Mouse (Mus musculus) T-helper 1 cell (primary cell): ENCODE data around the gene Lzts2.
"Not testable (repeated sequence)": the region's sequence is repeated elsewhere in the genome, so short reads cannot be mapped to it uniquely, and the experiment has no call there.

Experiments
- in situ Hi-C: fragments of 300-600 bp; cut with MboI, MseI; formaldehyde crosslinking; loops from one replicate; pipeline ENCODE4 v1.15.1; 2025; ENCODE audit warnings: high pct_unique_total_duplicates

Gene Lzts2

DNA sequence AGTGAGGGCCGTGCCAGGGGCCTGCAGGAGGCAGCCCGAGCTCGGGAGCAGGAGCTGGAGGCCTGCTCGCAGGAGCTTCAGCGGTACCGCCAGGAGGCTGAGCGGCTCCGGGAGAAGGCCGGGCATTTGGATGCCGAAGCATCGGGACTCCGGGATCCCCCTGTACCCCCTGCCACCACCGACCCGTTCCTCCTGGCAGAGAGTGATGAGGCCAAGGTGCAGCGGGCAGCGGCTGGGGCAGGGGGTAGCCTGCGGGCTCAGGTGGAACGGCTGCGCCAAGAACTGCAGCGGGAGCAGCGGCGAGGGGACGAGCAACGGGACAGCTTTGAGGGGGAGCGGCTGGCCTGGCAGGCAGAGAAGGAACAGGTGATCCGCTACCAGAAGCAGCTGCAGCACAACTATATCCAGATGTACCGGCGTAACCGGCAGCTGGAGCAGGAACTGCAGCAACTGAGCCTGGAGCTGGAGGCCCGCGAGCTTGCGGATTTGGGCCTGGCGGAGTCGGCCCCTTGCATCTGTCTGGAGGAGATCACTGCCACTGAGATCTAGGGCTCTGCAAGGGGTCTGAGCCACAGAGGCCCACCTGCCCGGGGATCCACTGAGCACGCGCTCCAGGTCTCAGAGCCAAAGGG is 11.8 kb downstream of the Lzts2 start:
- in situ Hi-C loops, result no loop called here

DNA sequence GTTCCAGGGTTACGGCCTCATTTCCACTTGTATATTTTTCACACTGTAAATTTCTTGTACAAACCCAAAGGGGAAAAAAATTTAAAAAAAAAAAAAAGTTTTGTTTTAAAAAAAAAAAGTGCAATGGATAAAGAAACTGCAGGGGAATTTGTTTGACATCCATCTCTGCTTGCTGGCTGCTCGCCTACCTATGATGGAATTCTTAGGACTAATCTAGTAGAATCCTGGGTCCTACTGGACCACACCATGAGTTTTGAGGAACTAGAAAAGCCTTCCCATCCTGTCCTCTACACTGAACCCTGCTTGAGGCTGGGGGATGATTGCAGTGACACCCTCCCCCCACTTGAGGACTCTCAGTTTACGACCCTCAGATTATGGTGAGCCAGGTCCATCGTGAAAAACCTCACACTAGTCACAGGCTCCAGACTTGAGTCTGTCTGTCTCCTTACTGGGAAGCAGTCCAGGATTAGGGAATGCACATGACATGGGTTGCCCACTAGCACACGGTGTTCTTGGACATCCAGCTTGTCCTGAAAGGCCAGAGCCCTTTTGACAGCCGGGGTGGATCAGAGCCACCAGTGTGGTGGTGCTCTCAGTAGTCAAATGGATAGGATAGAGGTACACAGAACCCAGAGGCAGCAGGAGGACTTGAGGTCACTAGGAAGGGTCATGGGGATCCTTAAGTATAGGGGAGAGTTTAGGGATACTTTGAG is 12.9 kb downstream of the Lzts2 start:
- in situ Hi-C loops, result no loop called here

DNA sequence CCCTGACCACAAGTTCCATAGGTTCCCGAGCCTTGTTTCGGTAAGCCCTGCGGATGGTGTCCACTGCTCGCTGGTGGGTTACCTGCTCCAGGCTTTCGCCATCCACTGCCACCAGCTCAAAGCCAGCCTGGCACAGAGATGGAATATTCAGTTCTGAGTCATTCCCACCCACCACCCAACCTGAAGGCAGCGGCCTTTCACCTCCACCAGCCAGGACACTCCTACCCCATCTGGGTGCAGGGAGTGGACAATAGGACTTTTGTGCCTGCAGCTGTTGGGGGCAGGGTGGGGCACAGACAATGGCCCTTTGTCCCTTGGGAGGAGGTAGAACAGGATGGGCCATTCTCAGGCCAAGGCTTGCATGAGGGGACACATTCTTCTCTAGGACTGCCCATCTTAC is 13.6 kb downstream of the Lzts2 start:
- in situ Hi-C loops, result no loop called here

DNA sequence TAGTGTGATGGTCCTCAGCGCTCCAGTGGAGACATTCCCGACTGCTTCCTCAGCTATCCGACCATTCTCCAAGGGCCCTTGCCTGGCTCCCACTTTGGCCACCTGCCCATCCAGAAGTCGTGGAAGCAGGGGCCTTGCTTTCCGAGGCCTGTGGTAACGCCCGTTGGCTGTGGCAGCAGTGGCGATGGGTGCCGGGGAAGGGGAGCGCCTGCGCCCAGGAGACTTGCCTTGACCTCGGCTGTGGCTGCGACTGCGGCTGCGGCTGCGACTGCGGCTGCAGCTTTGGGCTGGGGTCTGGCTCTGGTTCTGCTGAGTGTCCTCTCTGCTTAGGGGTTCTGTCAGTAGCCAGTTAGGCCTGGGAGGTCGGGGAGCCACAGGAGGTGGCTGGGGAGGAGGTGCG is 14.5 kb downstream of the Lzts2 start:
- in situ Hi-C loops, result no loop called here

DNA sequence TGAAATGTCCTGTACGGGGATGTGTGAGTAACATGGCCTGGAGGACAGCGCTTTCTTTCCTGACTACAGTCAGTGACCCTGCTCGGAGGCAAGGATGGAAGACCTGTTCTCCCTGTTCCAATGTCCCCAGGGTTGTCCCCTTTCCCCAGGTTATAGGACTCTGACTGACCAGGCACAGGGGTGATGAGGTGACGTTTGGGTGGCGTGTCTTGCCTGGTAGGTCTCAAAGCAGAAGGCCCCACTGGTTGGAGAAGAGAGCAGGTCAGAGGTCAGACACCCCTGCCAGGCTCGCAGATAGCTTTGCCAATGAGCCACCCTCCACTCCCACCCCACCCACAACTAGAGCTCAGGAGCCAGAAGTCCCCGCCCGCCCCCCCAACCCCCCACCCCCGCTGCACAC is 15.4 kb downstream of the Lzts2 start:
- in situ Hi-C loops, result no loop called here

DNA sequence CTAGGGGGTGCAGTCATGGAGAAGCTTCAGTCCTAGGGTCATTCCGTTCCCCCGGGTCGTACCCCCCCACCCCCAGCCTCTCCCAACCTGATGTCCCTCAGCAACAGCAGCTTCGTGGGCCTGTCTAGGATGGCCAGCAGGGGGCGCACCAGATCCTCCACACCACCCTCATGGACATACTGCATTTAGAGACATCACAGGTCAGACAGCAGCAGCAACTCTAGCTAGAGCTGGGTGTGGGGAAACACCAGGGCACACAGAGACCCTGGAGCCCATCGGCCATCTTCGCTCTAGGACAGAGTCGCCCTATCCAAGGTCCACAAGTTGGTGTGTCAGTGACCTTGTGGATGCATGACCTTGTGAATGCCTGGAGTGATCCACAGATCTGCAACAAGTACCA is 15.9 kb downstream of the Lzts2 start:
- in situ Hi-C loops, result no loop called here

DNA sequence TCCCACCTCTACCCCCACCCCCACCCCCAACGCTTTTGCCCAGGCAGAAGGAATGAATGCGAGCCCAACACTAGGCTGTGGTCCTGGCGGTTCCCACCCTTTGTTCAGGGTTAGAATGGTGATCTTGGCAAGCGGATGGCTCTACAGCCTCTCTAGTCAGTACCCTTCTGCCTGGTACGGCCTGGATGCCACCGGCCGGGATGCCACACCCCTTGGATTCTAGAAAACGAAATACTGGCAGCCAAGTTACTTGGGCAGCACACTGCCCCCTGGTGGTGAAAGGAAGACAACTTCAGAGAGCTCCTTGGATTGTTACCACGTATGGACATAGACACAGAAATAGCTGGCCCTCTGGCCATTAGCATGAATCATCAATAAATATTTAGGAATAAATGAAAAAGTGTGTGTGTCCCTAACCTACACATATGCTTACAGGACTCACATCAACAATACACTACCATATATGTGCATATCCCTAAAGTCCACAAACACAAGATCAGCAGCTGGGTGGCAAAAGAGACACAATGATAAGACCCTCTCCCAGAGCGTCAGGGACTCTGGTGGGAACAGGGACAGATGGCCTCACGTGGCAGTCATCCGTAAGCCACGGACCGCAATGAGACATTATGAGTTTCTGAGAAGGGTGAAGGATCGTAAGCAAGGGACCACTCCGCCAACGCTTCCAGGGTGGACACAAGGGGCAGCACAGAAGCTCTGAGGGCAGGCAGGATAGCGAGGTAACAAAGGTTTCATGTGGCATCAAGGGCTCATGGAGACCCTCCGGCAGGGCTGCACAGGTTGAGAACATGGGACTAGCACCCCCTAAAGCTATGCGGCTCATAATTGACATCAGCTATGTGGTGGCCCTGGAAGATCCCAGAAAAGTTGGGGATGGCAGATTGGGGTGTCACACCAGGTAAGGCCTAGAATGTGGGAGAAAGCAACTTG is 16.8 kb downstream of the Lzts2 start:
- in situ Hi-C loops, result no loop called here

DNA sequence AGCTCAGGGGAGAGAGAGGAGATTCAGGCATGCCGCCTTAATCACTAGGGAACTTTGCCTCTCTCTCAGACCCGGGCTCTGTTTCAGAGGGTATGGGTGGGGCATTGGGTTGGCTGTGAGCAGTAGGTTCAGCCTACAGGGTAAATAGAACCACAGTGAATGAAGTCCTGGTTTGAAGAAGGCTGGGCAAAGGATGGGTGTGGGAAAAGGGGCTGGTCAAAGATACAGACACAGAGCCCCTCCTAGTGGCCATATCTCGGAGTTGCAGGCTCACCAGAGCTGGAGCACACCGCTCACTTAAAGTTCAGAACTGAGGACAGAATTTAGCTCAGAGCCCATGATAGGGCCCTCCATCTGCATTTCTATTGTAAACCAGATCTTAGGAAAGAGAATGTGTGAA is 17.6 kb downstream of the Lzts2 start:
- in situ Hi-C loops, result no loop called here

DNA sequence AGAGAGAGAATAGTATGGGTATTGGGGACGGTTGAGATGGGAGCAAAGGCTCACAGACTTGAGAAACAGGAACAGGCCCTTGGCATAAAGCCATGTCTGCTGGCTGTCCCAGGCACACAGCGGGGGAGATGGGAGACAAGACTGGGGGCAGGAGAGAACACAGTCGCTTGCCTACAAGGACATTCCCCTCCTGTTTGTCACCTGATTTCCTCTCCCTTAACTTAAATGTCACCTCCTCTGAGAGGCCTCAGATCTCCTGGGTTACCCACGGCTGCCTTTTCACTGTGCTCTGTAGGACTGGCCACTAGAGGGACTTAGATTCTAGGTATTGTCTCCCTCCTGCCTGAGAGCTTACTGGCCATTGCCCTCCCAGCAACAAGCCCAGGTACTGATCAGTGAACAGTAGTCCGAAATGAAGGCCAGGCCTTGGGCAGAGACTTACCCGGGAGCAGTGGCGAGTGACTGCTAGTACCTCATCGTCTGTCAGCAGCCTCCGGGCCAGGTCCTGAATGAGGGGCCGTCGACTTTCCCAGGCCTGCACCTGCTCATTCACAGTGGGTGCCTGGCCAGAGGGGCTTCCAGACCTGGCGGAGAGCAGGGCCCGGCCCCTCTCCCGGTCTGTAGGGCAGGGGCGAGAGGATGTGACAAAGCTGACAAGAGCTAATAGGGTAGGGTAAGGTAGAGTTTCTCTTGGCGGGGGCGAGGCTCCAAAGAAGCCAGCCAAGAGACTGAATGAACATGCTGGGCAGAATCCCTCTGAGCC is 18.5 kb downstream of the Lzts2 start:
- in situ Hi-C loops, result no loop called here

DNA sequence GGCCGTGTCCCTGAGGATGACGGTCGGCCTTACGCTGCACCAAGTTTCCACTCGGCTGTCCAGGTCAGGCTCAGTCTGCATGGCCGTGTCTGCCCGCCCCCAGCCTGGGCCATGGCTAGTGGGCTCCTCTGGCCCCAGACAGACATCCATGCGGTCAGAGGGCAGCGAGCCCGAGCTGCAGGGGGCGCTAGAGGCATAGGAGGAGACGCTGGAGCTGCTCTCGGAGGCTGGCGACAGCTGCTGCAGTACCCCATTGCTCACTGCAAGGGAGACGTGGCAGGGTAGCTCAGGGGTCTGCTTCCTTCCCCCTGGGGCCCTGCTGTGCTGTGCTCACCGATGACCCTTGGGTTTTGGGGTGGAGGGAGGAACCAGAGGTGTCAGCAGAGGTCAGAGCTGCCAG is 22.7 kb downstream of the Lzts2 start:
- in situ Hi-C loops, result no loop called here

DNA sequence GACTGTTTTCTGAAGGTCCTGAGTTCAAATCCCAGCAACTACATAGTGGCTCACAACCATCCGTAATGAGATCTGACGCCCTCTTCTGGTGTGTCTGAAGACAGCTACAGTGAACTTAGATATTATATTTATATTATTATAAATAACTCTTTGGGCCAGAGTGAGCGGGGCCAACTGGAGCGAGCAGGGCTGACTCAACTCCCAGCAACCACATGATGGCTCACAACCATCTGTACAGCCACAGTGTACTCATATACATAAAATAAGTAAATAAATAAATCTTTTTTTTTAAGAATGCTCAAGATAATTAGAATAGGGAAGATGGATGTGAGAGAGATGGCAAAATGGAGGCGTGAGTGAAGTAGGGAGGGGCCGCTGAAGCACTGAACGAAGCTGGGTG is 24.0 kb downstream of the Lzts2 start:
- in situ Hi-C loops, result not testable (repeated sequence)

DNA sequence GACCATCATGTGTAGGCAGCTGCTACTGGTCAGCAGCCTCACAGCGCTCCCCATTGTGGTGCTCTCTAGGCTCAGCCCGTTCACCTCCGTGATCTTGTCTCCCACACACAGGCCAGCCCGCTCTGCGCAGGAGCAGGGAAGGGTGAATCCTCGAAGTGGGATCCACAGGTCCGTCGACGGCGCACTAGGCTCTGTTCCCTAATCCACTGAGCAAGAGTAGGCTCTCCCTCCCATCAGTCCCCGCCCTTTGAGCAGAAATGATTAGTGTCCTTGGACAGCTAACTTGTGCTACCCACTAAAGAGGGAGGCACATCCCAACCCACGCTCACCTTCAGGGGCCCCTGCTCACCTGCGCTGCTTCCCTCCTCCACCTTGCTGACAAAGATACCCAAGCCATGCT is 26.0 kb downstream of the Lzts2 start:
- in situ Hi-C loops, result no loop called here

DNA sequence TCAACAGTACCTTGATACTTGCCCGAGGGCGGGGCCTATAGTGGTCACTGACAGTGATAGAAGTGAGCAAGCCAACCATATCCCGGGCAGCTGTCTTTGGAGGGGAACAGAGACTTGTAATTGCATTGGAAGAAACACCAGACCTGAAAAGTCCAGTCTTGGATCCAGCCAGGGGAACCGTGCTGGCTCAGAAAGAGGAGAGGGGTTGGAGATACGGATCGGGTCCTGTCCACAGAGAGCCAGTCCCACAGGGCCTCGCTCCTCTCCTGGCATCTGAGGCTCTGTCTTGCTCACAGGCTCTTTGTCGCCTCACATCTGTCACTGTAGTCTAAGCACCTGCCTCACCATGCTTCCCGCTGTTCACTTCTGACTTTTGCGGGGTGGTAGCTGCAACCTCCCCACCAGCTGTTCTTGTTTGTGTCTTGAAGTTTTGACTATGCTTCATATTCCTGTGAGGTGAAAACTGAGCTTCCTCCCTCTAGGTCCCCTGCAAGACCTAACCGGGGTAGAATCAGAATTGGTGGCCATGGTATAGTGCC is 30.2 kb downstream of the Lzts2 start:
- in situ Hi-C loops, result no loop called here

DNA sequence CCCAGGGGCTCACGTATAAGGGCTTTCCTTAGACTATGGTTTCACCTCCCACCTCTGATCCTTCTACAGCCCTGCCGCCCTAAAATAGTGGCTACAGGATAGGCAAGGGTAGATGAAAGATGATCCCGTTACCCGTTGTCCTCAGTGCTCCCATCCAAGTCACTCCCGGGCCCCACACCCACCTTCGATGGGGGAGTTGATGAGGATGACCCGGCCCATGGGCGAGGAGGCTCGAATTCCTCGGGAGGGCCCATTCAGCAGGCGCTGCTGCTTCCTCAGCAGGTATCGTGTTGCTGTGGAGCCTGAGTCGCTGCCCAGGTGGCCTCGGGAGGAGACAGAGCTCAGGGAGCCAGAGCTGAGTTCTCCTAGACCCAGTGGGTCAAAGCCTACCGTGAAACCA is 31.0 kb downstream of the Lzts2 start:
- in situ Hi-C loops, result loop anchor here (5.0 kb wide), 1 partner anchor 38 kb away; the partner anchor contains the start of genes Mrpl43 and Twnk

DNA sequence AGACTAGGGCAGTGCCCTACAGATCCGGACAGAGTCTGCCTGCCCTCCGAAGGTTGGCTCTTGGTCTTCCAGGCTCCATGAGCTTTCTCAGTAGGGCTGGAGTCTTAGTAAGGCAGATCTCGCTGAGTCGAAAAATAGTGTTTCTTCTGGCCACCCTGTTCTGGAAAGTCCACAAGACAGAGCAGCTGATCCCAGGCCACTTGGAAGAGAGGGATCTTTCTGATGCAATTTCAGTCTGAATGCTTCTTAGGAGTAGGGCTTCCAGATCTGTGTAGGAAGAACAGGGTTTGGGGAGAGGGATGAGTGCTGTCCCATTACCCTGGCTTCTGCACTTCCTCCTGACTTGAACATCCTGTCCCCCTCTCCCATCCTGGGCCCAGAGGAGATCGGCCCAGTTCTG is 31.4 kb downstream of the Lzts2 start, which contains the start of gene Pdzd7:
Gene Pdzd7, minus strand, starts transcription at position 67 of the 400 bp plus-strand sequence.
- in situ Hi-C loops, result loop anchor here (5.0 kb wide), 1 partner anchor 38 kb away; the partner anchor contains the start of genes Mrpl43 and Twnk

DNA sequence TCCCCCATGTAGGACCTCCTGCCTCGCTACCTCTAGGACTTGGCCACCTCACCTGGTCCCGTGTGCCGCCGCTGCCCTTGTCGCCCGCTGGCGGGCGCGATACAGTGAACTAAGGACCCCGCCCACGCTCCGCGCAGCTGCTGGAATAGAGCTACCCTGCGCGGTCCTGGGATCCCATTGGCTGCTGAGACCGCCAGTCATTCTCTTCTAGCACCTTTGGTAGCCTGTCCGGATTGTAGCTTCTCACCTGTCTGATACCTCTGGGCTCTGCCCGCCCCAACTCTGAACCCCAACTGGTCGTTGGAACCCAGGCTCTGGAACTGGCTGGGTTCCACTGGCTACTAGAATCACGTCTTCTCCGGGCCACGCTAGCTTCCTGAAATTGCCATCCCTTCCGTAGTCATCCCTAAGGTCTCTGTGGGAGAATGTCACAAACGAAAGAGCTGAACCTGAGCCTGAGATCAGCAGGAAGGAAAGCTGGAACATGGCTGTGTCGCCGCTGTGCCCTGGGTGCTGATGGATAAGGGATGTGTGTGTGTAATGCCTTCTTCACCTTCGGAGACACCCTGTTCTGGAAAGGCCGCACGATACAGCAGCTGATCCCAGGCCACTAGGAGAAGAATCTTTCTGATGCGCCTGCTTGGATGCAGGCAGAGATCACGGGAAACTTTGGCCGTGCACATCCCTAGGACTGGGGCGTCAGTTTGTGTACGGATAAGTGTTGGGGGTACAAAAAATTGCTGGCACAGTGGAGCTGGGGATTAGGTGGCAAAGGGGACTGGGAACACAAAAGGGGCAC is 32.5 kb downstream of the Lzts2 start:
- in situ Hi-C loops, result loop anchor here (5.0 kb wide), 1 partner anchor 39 kb away; the partner anchor contains the start of genes Mrpl43 and Twnk

DNA sequence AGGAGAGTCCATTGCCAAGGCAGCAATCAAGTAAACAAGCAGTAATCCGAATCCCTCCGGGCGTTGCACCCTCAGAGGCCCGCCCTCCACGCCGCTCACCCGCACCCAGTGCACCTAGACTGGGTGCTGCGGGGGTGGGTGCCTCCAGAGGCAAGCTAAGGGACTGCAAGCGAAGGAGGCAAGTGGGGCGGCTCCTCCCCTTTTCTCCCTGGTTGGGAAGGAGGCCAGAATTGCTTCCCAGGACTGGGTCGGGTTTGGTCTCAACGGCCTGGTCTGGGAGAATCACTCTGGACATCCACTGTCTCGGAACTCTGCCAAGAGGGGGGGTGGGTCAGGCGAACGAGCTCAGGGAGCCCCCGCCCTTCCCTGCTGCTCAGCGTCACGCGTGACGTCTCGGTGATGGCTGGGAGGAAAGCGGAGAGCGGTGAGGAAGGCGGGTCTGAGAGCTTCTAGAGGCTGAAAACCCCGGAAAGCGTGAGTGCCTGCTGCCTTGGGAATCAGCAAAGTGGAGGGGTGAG is 33.3 kb downstream of the Lzts2 start, which contains the start of gene Sfxn3:
Gene Sfxn3, plus strand, starts transcription at position 87 of the 518 bp plus-strand sequence.
- in situ Hi-C loops, result loop anchor here (5.0 kb wide), 1 partner anchor 40 kb away; the partner anchor contains the start of genes Mrpl43 and Twnk

DNA sequence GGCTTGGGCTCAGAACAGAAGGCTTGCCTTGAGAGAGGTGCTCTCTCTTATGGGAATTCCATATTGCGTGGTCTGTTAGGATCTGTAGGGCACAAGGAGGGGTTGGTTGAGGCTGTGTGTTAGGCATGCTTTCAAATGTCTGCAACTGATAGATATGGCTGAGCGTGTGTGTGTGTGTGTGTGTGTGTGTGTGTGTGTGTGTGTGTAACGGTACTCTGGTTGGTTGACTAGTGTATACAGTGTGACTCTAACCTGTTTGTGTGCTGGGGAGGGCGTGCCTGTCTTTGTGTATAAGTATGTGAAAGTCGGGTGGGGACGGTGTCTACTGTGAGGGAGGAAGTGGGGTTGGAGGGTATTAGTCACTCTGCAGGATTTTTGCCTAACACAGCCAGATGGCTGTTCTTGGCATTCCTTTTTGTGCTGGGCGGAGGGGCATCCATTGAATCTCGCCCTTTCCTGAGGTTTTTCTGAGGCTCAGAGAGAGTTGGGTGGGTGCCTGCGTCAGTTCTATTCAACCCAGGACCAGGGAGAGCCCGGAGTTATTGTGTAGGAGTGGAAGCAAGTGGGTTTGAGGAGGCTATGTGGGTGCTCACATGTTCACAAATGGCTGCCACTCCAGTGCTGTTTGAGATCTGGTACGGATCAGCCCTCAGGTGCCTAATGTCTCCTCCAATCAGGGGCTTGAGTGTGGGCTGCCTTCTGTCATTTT is 33.9 kb downstream of the Lzts2 start:
- in situ Hi-C loops, result loop anchor here (5.0 kb wide), 1 partner anchor 41 kb away; the partner anchor contains the start of genes Mrpl43 and Twnk
